Mouse (Mus musculus): Measurements from ENCODE around the gene Rasgef1c.

DNA sequence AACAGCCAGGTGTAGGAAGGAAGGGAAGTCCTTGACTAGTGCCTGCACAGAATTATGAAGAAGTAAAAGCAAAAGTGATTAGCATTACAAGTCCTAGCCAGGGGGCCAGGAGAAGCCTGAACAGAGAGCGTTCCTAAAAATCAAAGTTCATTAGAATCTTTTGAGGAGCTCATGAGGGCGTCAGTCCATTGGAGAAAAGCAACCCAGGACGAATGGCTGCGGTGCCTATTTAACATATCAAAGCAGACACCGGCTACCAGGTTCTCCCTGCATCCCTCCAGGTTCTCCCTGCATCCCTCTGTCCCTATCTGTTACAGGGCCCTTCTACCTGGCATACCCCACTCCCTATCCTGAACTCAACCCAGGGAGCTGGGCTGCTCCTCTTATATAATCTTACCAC is 106.6 kb downstream of the Rasgef1c start:
- no peak for TF ChIP-seq CTCF (IDR thresholded peaks at IDR 0.05; ENCODE audit: low read depth)
- TF ChIP-seq EP300 (IDR thresholded peaks at IDR 0.05; ENCODE audit: low read depth) = no peak

Data from liver, embryonic 14.5 days (tissue).